Mouse (Mus musculus): Measurements from ENCODE around the gene Gmeb2. TPM values are rescaled to one million over a fixed set of nuclear protein-coding genes. Genes with fewer than 3 reads are reported as not detected.

Gene Gmeb2
- total RNA-seq, 1 experiment = 15.2 TPM

GRCm38 (mm10) chr2:181237251-181238014 is 50.4 kb downstream of the Gmeb2 start:
- Histone ChIP-seq H3K36me3 (ENCODE audit: control insufficient read depth, insufficient read depth, low read length, poor library complexity, severe bottlenecking) (no peaks in the 10 kb centered on the region), H3K27ac (ENCODE audit: insufficient read depth, low read depth, low read length, poor library complexity, severe bottlenecking) (no peak overlapping the region), H3K4me3 (ENCODE audit: insufficient read depth in 1 of 2, low read depth in 1 of 2, low read length in 2 of 2, poor library complexity in 1 of 2, severe bottlenecking in 1 of 2) (no peak overlapping the region), H3K4me1 (ENCODE audit: control insufficient read depth in 2 of 2, insufficient read depth in 2 of 2, low read length in 2 of 2, poor library complexity in 1 of 2) (peaks cover 5 to 11% of the 10 kb centered on the region in 2 experiments), H3K9me3 (ENCODE audit: control insufficient read depth, insufficient read depth, low read depth, low read length) (no peaks in the 10 kb centered on the region), H3K9ac (ENCODE audit: insufficient read depth, low read depth, low read length, poor library complexity, severe bottlenecking) (no peak overlapping the region)
- DNase-seq (ENCODE audit: low read depth, low spot score) = no peak
- TF ChIP-seq ZNF384 (IDR thresholded peaks at IDR 0.05; ENCODE audit: low read depth, low read length) (no peak), ZC3H11A (IDR thresholded peaks at IDR 0.05; ENCODE audit: borderline replicate concordance, low read depth, low read length) (no peak), CHD2 (IDR thresholded peaks at IDR 0.05; ENCODE audit: low read depth, low read length) (no peak), HCFC1 (IDR thresholded peaks at IDR 0.05; ENCODE audit: borderline replicate concordance, insufficient read depth, low read length) (no peak), MAFK (IDR thresholded peaks at IDR 0.05; ENCODE audit: insufficient read depth, low read depth, low read length) (no peak)
- in situ Hi-C loops (cut with MboI; ENCODE audit: low sequenced_read_pairs in 2 of 2, unreplicated experiment in 2 of 2) = no loop called here

- DNase-seq (ENCODE audit: low read depth, low spot score) = no peak
- peaks cover 3 to 5% of the 10 kb centered on the region in 2 experiments; a peak in 3 of 4 replicates for H3K4me1 ChIP-seq (ENCODE audit: control insufficient read depth in 2 of 2, insufficient read depth in 2 of 2, low read length in 2 of 2, poor library complexity in 1 of 2)
- no peak overlapping the region for H3K4me3 ChIP-seq (ENCODE audit: insufficient read depth in 1 of 2, low read depth in 1 of 2, low read length in 2 of 2, poor library complexity in 1 of 2, severe bottlenecking in 1 of 2)
- in situ Hi-C loops (cut with MboI; ENCODE audit: low sequenced_read_pairs in 2 of 2, unreplicated experiment in 2 of 2) = no loop called here
- H3K36me3 ChIP-seq (ENCODE audit: control insufficient read depth, insufficient read depth, low read length, poor library complexity, severe bottlenecking) = no peaks in the 10 kb centered on the region
- no peak for TF ChIP-seq CHD2 (IDR thresholded peaks at IDR 0.05; ENCODE audit: low read depth, low read length)
- TF ChIP-seq MAFK (IDR thresholded peaks at IDR 0.05; ENCODE audit: insufficient read depth, low read depth, low read length) = no peak
- no peak for TF ChIP-seq ZNF384 (IDR thresholded peaks at IDR 0.05; ENCODE audit: low read depth, low read length)
- no peak for TF ChIP-seq HCFC1 (IDR thresholded peaks at IDR 0.05; ENCODE audit: borderline replicate concordance, insufficient read depth, low read length)
- TF ChIP-seq ZC3H11A (IDR thresholded peaks at IDR 0.05; ENCODE audit: borderline replicate concordance, low read depth, low read length) = no peak
- no peak overlapping the region for H3K27ac ChIP-seq (ENCODE audit: insufficient read depth, low read depth, low read length, poor library complexity, severe bottlenecking)
- H3K9me3 ChIP-seq (ENCODE audit: control insufficient read depth, insufficient read depth, low read depth, low read length) = no peaks in the 10 kb centered on the region
- no peak overlapping the region for H3K9ac ChIP-seq (ENCODE audit: insufficient read depth, low read depth, low read length, poor library complexity, severe bottlenecking)
Measured at GRCm38 (mm10) chr2:181235681-181236566, 51.9 kb downstream of the Gmeb2 start.

- TF ChIP-seq MAFK (IDR thresholded peaks at IDR 0.05; ENCODE audit: insufficient read depth, low read depth, low read length) (no peak), ZC3H11A (IDR thresholded peaks at IDR 0.05; ENCODE audit: borderline replicate concordance, low read depth, low read length) (no peak), ZNF384 (IDR thresholded peaks at IDR 0.05; ENCODE audit: low read depth, low read length) (no peak), CHD2 (IDR thresholded peaks at IDR 0.05; ENCODE audit: low read depth, low read length) (no peak), HCFC1 (IDR thresholded peaks at IDR 0.05; ENCODE audit: borderline replicate concordance, insufficient read depth, low read length) (no peak)
- no peaks in the 10 kb centered on the region for H3K9me3 ChIP-seq (ENCODE audit: control insufficient read depth, insufficient read depth, low read depth, low read length)
- no peak for DNase-seq (ENCODE audit: low read depth, low spot score)
- no peak overlapping the region for H3K27ac ChIP-seq (ENCODE audit: insufficient read depth, low read depth, low read length, poor library complexity, severe bottlenecking)
- in situ Hi-C loops (cut with MboI; ENCODE audit: low sequenced_read_pairs in 2 of 2, unreplicated experiment in 2 of 2) = no loop called here
- H3K4me1 ChIP-seq (ENCODE audit: control insufficient read depth in 2 of 2, insufficient read depth in 2 of 2, low read length in 2 of 2, poor library complexity in 1 of 2) = peaks cover 3 to 5% of the 10 kb centered on the region in 2 experiments; a peak in 3 of 4 replicates
- H3K4me3 ChIP-seq (ENCODE audit: insufficient read depth in 1 of 2, low read depth in 1 of 2, low read length in 2 of 2, poor library complexity in 1 of 2, severe bottlenecking in 1 of 2) = no peak overlapping the region
- H3K9ac ChIP-seq (ENCODE audit: insufficient read depth, low read depth, low read length, poor library complexity, severe bottlenecking) = no peak overlapping the region
- H3K36me3 ChIP-seq (ENCODE audit: control insufficient read depth, insufficient read depth, low read length, poor library complexity, severe bottlenecking) = no peaks in the 10 kb centered on the region
Measured at GRCm38 (mm10) chr2:181234680-181235079, 53.2 kb downstream of the Gmeb2 start.

GRCm38 (mm10) chr2:181233443-181233842 is 54.4 kb downstream of the Gmeb2 start:
- H3K9ac ChIP-seq (ENCODE audit: insufficient read depth, low read depth, low read length, poor library complexity, severe bottlenecking) = no peak overlapping the region
- in situ Hi-C loops (cut with MboI; ENCODE audit: low sequenced_read_pairs in 2 of 2, unreplicated experiment in 2 of 2) = no loop called here
- H3K9me3 ChIP-seq (ENCODE audit: control insufficient read depth, insufficient read depth, low read depth, low read length) = no peaks in the 10 kb centered on the region
- peaks cover 3 to 5% of the 10 kb centered on the region in 2 experiments; a peak in 3 of 4 replicates for H3K4me1 ChIP-seq (ENCODE audit: control insufficient read depth in 2 of 2, insufficient read depth in 2 of 2, low read length in 2 of 2, poor library complexity in 1 of 2)
- no peak for DNase-seq (ENCODE audit: low read depth, low spot score)
- no peaks in the 10 kb centered on the region for H3K36me3 ChIP-seq (ENCODE audit: control insufficient read depth, insufficient read depth, low read length, poor library complexity, severe bottlenecking)
- TF ChIP-seq MAFK (IDR thresholded peaks at IDR 0.05; ENCODE audit: insufficient read depth, low read depth, low read length) (no peak), ZC3H11A (IDR thresholded peaks at IDR 0.05; ENCODE audit: borderline replicate concordance, low read depth, low read length) (no peak), ZNF384 (IDR thresholded peaks at IDR 0.05; ENCODE audit: low read depth, low read length) (no peak), HCFC1 (IDR thresholded peaks at IDR 0.05; ENCODE audit: borderline replicate concordance, insufficient read depth, low read length) (no peak), CHD2 (IDR thresholded peaks at IDR 0.05; ENCODE audit: low read depth, low read length) (no peak)
- no peak overlapping the region for H3K27ac ChIP-seq (ENCODE audit: insufficient read depth, low read depth, low read length, poor library complexity, severe bottlenecking)
- H3K4me3 ChIP-seq (ENCODE audit: insufficient read depth in 1 of 2, low read depth in 1 of 2, low read length in 2 of 2, poor library complexity in 1 of 2, severe bottlenecking in 1 of 2) = peak overlapping the region; percentile 11 to 24; a peak in 2 of 4 replicates

Measured in ES-E14 (cell line).